Comparison of ENCODE assay signal across 17 mouse cellular contexts in genomic region chr7:90940726-90941125, GRCm38 (mm10).
"Had no signal": no experiment of that assay in that cellular context is flagged by ENCODE, and none has a peak within 500 bp of the region (broad histone marks: within the 10 kb centered on the region; RNA-seq: fewer than 3 reads in every experiment).

No protein-coding gene starts in this region.

- ATAC-seq: intestine, embryonic 15.5 days; liver, embryonic 12.5 days; midbrain, embryonic 13.5 days; midbrain, embryonic 16.5 days had no signal

- DNase-seq: kidney, adult 18-20 months; kidney, adult 9 months; kidney, postnatal 14 days; kidney, postnatal 4 days; layer of hippocampus, postnatal 36 days; liver; lung, adult 18-20 months; lung, postnatal 10 days; lung, postnatal 36 days; retina, postnatal 1 day; spleen, adult 18-20 months; thymus, adult 18-20 months; thymus, postnatal 36 days had no signal
